1 mouse cellular context compared by ENCODE assay signal in the genomic region with DNA sequence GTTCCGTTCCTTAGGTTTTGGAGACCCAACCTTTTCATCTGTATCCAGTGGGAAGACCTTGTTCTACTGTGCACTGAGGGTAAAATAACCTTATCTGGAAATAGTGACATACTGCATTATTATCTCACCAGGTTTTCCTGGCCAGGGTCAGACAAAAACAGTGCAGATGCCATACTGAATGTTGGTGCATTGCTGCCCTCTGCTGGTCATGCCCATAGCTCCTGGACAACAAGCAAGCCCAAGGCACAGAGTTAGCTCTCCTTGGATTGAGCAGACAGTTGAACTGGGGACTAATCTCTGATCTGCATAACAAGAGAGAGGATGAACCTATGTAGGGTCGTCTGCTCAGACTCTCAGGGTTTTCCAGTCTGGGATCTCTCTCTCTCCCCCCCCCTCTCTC.
TF ChIP-seq lines count a peak whose summit lies in the region.

No protein-coding gene starts in this region.

TF ChIP-seq in CH12.LX, 34 proteins besides CTCF, POLR2A, EP300 and RAD21 (continued from another document):
- TF ChIP-seq MEF2A (IDR thresholded peaks at IDR 0.05; ENCODE audit: borderline replicate concordance, low read depth, low read length) = peak; percentile 6; the same call in 1 of the 2 replicates
- peak; percentile 58 for TF ChIP-seq ZC3H11A (IDR thresholded peaks at IDR 0.05; ENCODE audit: low read depth, low read length)
- peak; percentile 36; the same call in 1 of the 2 replicates for TF ChIP-seq MYC (IDR thresholded peaks at IDR 0.05; ENCODE audit: low read depth, low read length)
TF ChIP-seq in CH12.LX: peak in this region for 4.
